Mouse (Mus musculus) bone marrow macrophage, adult 2 months (primary cell): Measurements from ENCODE around the gene Fam111a.

ENCODE experiments used
- CTCF ChIP-seq: IDR thresholded peaks from 2 replicates; pipeline ENCODE4 v1.5.1; 2012; ENCODE audit warnings: low read depth, mild to moderate bottlenecking, low read length, moderate library complexity
- POLR2A ChIP-seq: IDR thresholded peaks from 2 replicates; pipeline ENCODE4 v1.6.1; 2012; ENCODE audit warnings: mild to moderate bottlenecking, low read depth, low read length, borderline replicate concordance

- no peak for TF ChIP-seq POLR2A
- TF ChIP-seq CTCF, result no peak
Observed at GRCm38 (mm10) chr19:12550005-12550942, 4.7 kb downstream of the Fam111a start.
